Mouse (Mus musculus): ENCODE results near the gene Atxn1. TPM values are rescaled to one million over a fixed set of nuclear protein-coding genes. Genes with fewer than 3 reads are reported as not detected.

The Atxn1 gene
- polyA plus RNA-seq, 1 experiment: 2.5 TPM

GRCm38 (mm10) chr13:46006211-46007102 is 41.6 kb upstream of the Atxn1 start:
- H3ac ChIP-seq (ENCODE audit: control insufficient read depth, insufficient read length): no peak overlapping the region
- no peak overlapping the region for H3K4me2 ChIP-seq (ENCODE audit: low read depth)
- peaks cover 9% of the 10 kb centered on the region for H3K27me3 ChIP-seq (ENCODE audit: control insufficient read depth, insufficient read depth, insufficient read length)
- no peaks in the 10 kb centered on the region for H3K36me3 ChIP-seq (ENCODE audit: control insufficient read depth, insufficient read depth)
- no peaks in the 10 kb centered on the region for H3K79me2 ChIP-seq (ENCODE audit: control insufficient read depth, insufficient read depth)
- no peak overlapping the region for H3K4me3 ChIP-seq
- TF ChIP-seq POLR2A (IDR thresholded peaks at IDR 0.05; ENCODE audit: insufficient read length, low read depth) (no peak), TCF12 (IDR thresholded peaks at IDR 0.05; ENCODE audit: insufficient read depth, poor library complexity, severe bottlenecking) (no peak), POLR2AphosphoS2 (IDR thresholded peaks at IDR 0.05; ENCODE audit: insufficient read length, low read depth) (no peak), REST (IDR thresholded peaks at IDR 0.05; ENCODE audit: insufficient read depth, insufficient read length) (no peak), TCF3 (IDR thresholded peaks at IDR 0.05; ENCODE audit: insufficient read length, low read depth) (no peak), USF1 (IDR thresholded peaks at IDR 0.05; ENCODE audit: low read depth) (no peak), MAX (IDR thresholded peaks at IDR 0.05; ENCODE audit: low read depth) (no peak), MYOD1 (IDR thresholded peaks at IDR 0.05; ENCODE audit: control insufficient read depth in 1 of 3, insufficient read length in 2 of 3, low read depth in 2 of 3) (no peak), SRF (IDR thresholded peaks at IDR 0.05; ENCODE audit: control insufficient read depth, insufficient read length, low read depth) (no peak), CEBPB (IDR thresholded peaks at IDR 0.05; ENCODE audit: insufficient read depth, poor library complexity, severe bottlenecking) (no peak)

- Histone ChIP-seq H3ac (ENCODE audit: control insufficient read depth, insufficient read length) (no peak overlapping the region), H3K4me3 (no peak overlapping the region), H3K4me2 (ENCODE audit: low read depth) (no peak overlapping the region), H3K27me3 (ENCODE audit: control insufficient read depth, insufficient read depth, insufficient read length) (peaks cover 9% of the 10 kb centered on the region), H3K79me2 (ENCODE audit: control insufficient read depth, insufficient read depth) (no peaks in the 10 kb centered on the region), H3K36me3 (ENCODE audit: control insufficient read depth, insufficient read depth) (no peaks in the 10 kb centered on the region)
- TF ChIP-seq USF1 (IDR thresholded peaks at IDR 0.05; ENCODE audit: low read depth): no peak
- no peak for TF ChIP-seq MYOG (IDR thresholded peaks at IDR 0.05; ENCODE audit: control insufficient read depth in 1 of 3, insufficient read depth in 1 of 3, insufficient read length in 2 of 3, low read depth in 2 of 3)
- no peak for TF ChIP-seq CEBPB (IDR thresholded peaks at IDR 0.05; ENCODE audit: insufficient read depth, poor library complexity, severe bottlenecking)
- no peak for TF ChIP-seq MYOD1 (IDR thresholded peaks at IDR 0.05; ENCODE audit: control insufficient read depth in 1 of 3, insufficient read length in 2 of 3, low read depth in 2 of 3)
- no peak for TF ChIP-seq TCF12 (IDR thresholded peaks at IDR 0.05; ENCODE audit: insufficient read depth, poor library complexity, severe bottlenecking)
- no peak for TF ChIP-seq POLR2A (IDR thresholded peaks at IDR 0.05; ENCODE audit: insufficient read length, low read depth)
These were observed 40.8 kb upstream of the Atxn1 start for GRCm38 (mm10) chr13:46005656-46006055.

DNA sequence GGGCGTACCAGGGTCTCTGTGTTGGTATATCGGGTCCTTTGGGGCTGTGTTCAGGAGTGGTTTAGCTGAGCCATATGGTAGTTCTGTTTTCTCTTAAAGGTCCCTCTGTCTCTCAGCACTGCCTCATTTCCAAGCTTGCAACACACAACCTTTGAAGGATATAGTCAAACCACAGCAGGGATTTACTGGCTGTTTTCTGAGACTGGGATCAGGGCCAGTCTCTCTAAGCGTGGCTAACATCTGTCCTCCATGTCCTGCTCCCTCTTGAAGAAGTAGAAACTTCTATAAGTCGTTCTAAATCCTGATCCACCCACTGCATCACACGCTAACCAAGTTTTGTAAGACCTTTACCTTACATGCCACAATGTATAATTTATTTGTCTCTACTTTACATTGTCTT is 36.5 kb upstream of the Atxn1 start:
- Histone ChIP-seq H3K4me2 (ENCODE audit: low read depth) (no peak overlapping the region), H3K4me3 (no peak overlapping the region), H3K79me2 (ENCODE audit: control insufficient read depth, insufficient read depth) (no peaks in the 10 kb centered on the region), H3K27me3 (ENCODE audit: control insufficient read depth, insufficient read depth, insufficient read length) (no peaks in the 10 kb centered on the region), H3K36me3 (ENCODE audit: control insufficient read depth, insufficient read depth) (no peaks in the 10 kb centered on the region), H3ac (ENCODE audit: control insufficient read depth, insufficient read length) (no peak overlapping the region)
- TF ChIP-seq MAX (IDR thresholded peaks at IDR 0.05; ENCODE audit: low read depth) (no peak), MYOG (IDR thresholded peaks at IDR 0.05; ENCODE audit: control insufficient read depth in 1 of 3, insufficient read depth in 1 of 3, insufficient read length in 2 of 3, low read depth in 2 of 3) (no peak), TCF3 (IDR thresholded peaks at IDR 0.05; ENCODE audit: insufficient read length, low read depth) (no peak), SRF (IDR thresholded peaks at IDR 0.05; ENCODE audit: control insufficient read depth, insufficient read length, low read depth) (no peak), REST (IDR thresholded peaks at IDR 0.05; ENCODE audit: insufficient read depth, insufficient read length) (no peak), TCF12 (IDR thresholded peaks at IDR 0.05; ENCODE audit: insufficient read depth, poor library complexity, severe bottlenecking) (no peak), MYOD1 (IDR thresholded peaks at IDR 0.05; ENCODE audit: control insufficient read depth in 1 of 3, insufficient read length in 2 of 3, low read depth in 2 of 3) (no peak), E2F4 (IDR thresholded peaks at IDR 0.05; ENCODE audit: insufficient read depth) (no peak), POLR2AphosphoS2 (IDR thresholded peaks at IDR 0.05; ENCODE audit: insufficient read length, low read depth) (no peak), CEBPB (IDR thresholded peaks at IDR 0.05; ENCODE audit: insufficient read depth, poor library complexity, severe bottlenecking) (no peak), POLR2A (IDR thresholded peaks at IDR 0.05; ENCODE audit: insufficient read length, low read depth) (no peak), USF1 (IDR thresholded peaks at IDR 0.05; ENCODE audit: low read depth) (no peak)

GRCm38 (mm10) chr13:45992953-45993352 is 28.1 kb upstream of the Atxn1 start:
- H3ac ChIP-seq (ENCODE audit: control insufficient read depth, insufficient read length): no peak overlapping the region
- no peaks in the 10 kb centered on the region for H3K27me3 ChIP-seq (ENCODE audit: control insufficient read depth, insufficient read depth, insufficient read length)
- H3K79me2 ChIP-seq (ENCODE audit: control insufficient read depth, insufficient read depth): no peaks in the 10 kb centered on the region
- H3K36me3 ChIP-seq (ENCODE audit: control insufficient read depth, insufficient read depth): no peaks in the 10 kb centered on the region
- TF ChIP-seq CEBPB (IDR thresholded peaks at IDR 0.05; ENCODE audit: insufficient read depth, poor library complexity, severe bottlenecking): no peak
- TF ChIP-seq TCF3 (IDR thresholded peaks at IDR 0.05; ENCODE audit: insufficient read length, low read depth): no peak
- TF ChIP-seq MYOD1 (IDR thresholded peaks at IDR 0.05; ENCODE audit: control insufficient read depth in 1 of 3, insufficient read length in 2 of 3, low read depth in 2 of 3): no peak
- no peak for TF ChIP-seq REST (IDR thresholded peaks at IDR 0.05; ENCODE audit: insufficient read depth, insufficient read length)
- TF ChIP-seq E2F4 (IDR thresholded peaks at IDR 0.05; ENCODE audit: insufficient read depth): no peak
- TF ChIP-seq USF1 (IDR thresholded peaks at IDR 0.05; ENCODE audit: low read depth): no peak
- TF ChIP-seq TCF12 (IDR thresholded peaks at IDR 0.05; ENCODE audit: insufficient read depth, poor library complexity, severe bottlenecking): no peak
- no peak for TF ChIP-seq MAX (IDR thresholded peaks at IDR 0.05; ENCODE audit: low read depth)
- no peak for TF ChIP-seq POLR2AphosphoS2 (IDR thresholded peaks at IDR 0.05; ENCODE audit: insufficient read length, low read depth)
- TF ChIP-seq POLR2A (IDR thresholded peaks at IDR 0.05; ENCODE audit: insufficient read length, low read depth): no peak
- TF ChIP-seq MYOG (IDR thresholded peaks at IDR 0.05; ENCODE audit: control insufficient read depth in 1 of 3, insufficient read depth in 1 of 3, insufficient read length in 2 of 3, low read depth in 2 of 3): no peak
- TF ChIP-seq SRF (IDR thresholded peaks at IDR 0.05; ENCODE audit: control insufficient read depth, insufficient read length, low read depth): no peak
- H3K4me3 ChIP-seq: no peak overlapping the region
- H3K4me2 ChIP-seq (ENCODE audit: low read depth): no peak overlapping the region

Data from myocyte (in vitro differentiated cells).